Mouse (Mus musculus): Measurements from ENCODE around the gene Pate2. TPM values are rescaled to one million over a fixed set of nuclear protein-coding genes. Genes with fewer than 3 reads are reported as not detected.

Gene Pate2
- polyA plus RNA-seq, 1 experiment from 2014 or later: 0.33 TPM

DNA sequence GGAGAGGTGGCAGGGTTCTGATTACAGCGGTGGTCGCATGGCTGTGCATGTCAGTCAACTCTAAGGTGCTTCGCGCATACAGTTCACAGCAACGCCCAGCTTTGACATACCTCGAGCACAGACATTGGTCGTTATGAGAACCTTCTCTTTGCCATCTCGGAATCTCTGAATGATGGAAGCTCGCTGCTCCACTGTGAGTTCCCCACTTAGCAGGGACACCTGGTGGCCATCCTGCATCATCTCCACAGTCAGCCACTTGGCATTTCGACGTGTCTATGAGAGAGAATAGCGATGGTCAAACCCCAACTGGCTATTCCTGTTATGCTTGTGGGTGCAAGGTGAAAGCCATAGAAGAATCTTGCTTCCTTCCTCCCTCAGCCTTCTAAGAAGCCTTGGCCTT, 24.4 kb upstream of the Pate2 start:
- no peaks in the 10 kb centered on the region for H3K36me3 ChIP-seq (replicated peaks; ENCODE audit: insufficient read depth, low read length)
- WGBS (ENCODE audit: insufficient replicate concordance): 68% methylated on average over 12 of the region's 12 CpGs

DNA sequence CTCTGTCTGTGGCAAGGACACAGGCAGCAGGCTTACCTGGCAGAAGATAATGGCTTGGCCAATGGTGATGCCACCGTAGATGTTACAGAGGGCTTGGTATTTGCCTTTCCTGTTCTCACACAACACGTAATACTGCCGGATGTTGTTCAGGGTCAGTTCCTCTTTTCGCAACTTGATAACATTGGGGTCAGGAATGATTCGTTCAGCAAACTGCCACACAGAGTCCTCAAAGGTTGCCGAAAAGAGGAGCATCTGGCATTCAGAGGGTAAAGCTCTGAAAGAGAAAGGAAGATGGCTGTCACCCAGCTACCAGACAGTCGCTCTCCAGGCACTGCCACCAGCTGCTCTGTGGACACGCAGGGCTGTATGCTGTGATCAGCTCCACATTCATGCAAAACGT, 23.3 kb upstream of the Pate2 start:
- ATAC-seq (peak; percentile 55), DNase-seq (peak; percentile 21)
- H3K9me3 ChIP-seq (ENCODE audit: low read length): no peaks in the 10 kb centered on the region
- no peaks in the 10 kb centered on the region for H3K27me3 ChIP-seq (ENCODE audit: insufficient read depth, low read length)
- no peak overlapping the region for H3K9ac ChIP-seq (replicated peaks)
- TF ChIP-seq CTCF (IDR thresholded peaks at IDR 0.05; ENCODE audit: low read depth): no peak
- peak overlapping the region; percentile 50; the same call in 1 of the 2 replicates for H3K4me2 ChIP-seq (ENCODE audit: low read depth, low read length)
- 0 out of 2 replicates have a peak overlapping the region, but pooled peaks have one; percentile 23 for H3K27ac ChIP-seq (ENCODE audit: low read depth)
- no peak overlapping the region; the same call in 1 of the 2 replicates for H3K4me3 ChIP-seq (ENCODE audit: low read depth, low read length)
- WGBS (ENCODE audit: insufficient replicate concordance): 13% methylated on average over 9 of the region's 9 CpGs
- H3K36me3 ChIP-seq (replicated peaks; ENCODE audit: insufficient read depth, low read length): no peaks in the 10 kb centered on the region
- peaks cover 3% of the 10 kb centered on the region; the same call in 1 of the 2 replicates for H3K4me1 ChIP-seq (ENCODE audit: insufficient read depth)

More for the DNA sequence above, 24.4 kb upstream of the Pate2 start:
- H3K27me3 ChIP-seq (ENCODE audit: insufficient read depth, low read length): no peaks in the 10 kb centered on the region
- H3K9me3 ChIP-seq (ENCODE audit: low read length): no peaks in the 10 kb centered on the region
- H3K4me1 ChIP-seq (ENCODE audit: insufficient read depth): peaks cover 3% of the 10 kb centered on the region; the same call in 1 of the 2 replicates
- ATAC-seq: no peak
- no peak overlapping the region for H3K27ac ChIP-seq (ENCODE audit: low read depth)
- no peak overlapping the region for H3K9ac ChIP-seq (replicated peaks)
- DNase-seq: no peak
- TF ChIP-seq CTCF (IDR thresholded peaks at IDR 0.05; ENCODE audit: low read depth) (peak; percentile 17; the same call in 1 of the 2 replicates), EP300 (IDR thresholded peaks at IDR 0.05; ENCODE audit: low read depth) (no peak)
- H3K4me2 ChIP-seq (ENCODE audit: low read depth, low read length): no peak overlapping the region
- no peak overlapping the region for H3K4me3 ChIP-seq (ENCODE audit: low read depth, low read length)

DNA sequence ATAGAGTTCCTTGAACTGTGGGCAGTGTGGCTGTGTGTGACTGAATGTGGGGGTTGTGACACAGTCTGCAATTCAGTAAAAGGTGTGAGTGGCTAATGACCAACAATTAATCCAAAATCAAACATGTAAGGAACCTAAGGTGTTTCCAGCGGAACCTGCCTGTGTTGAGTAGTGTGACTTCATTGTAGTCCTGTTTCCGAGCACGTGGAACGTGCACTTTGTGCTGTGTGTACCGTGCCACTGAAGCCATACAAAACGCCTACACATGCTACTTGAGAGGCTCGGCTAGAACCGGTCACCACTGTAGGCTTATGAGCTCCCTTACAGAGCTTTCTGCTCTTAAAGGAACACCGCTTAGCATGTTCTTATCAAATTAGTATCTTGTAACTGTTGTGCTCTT, 21.6 kb upstream of the Pate2 start:
- 74% methylated on average over 9 of the region's 9 CpGs for WGBS (ENCODE audit: insufficient replicate concordance)
- no peaks in the 10 kb centered on the region for H3K9me3 ChIP-seq (ENCODE audit: low read length)
- ATAC-seq: no peak
- H3K36me3 ChIP-seq (replicated peaks; ENCODE audit: insufficient read depth, low read length): no peaks in the 10 kb centered on the region
- H3K27ac ChIP-seq (ENCODE audit: low read depth): no peak overlapping the region
- H3K4me3 ChIP-seq (ENCODE audit: low read depth, low read length): no peak overlapping the region
- peaks cover 3% of the 10 kb centered on the region; the same call in 1 of the 2 replicates for H3K4me1 ChIP-seq (ENCODE audit: insufficient read depth)
- no peak for DNase-seq
- TF ChIP-seq EP300 (IDR thresholded peaks at IDR 0.05; ENCODE audit: low read depth) (no peak), CTCF (IDR thresholded peaks at IDR 0.05; ENCODE audit: low read depth) (no peak)
- H3K4me2 ChIP-seq (ENCODE audit: low read depth, low read length): no peak overlapping the region
- H3K9ac ChIP-seq (replicated peaks): no peak overlapping the region
- H3K27me3 ChIP-seq (ENCODE audit: insufficient read depth, low read length): no peaks in the 10 kb centered on the region

DNA sequence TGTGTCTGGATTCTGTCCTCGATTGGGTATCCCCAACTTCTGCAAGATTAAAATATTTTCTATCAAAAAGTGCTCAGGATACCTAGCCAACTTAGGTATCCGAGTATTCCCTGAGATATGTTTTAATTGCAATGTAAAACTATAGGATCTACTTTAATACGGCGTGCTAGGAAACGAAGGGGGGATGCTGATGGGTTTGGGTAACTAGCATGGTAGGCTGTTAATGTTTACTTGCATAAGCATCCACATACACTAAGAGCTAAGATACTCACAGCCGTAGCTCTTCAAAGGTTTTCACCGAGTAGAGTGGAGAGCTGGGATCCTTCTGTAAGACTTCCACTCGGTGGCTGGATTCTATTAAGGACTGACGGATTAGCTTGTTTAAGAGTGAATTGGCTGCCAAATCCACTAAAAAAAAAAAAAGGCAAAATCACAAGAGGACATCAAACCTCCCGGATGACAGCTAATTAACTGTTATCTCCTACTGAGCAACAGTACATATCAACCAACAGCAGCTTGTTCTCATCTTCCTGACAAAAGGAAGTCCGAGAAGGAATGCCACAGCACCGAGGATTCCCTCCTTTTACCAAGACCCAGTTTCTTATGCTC, 13.5 kb upstream of the Pate2 start:
- Histone ChIP-seq H3K27me3 (ENCODE audit: insufficient read depth, low read length) (peaks cover 27% of the 10 kb centered on the region), H3K4me2 (ENCODE audit: low read depth, low read length) (no peak overlapping the region), H3K9me3 (ENCODE audit: low read length) (no peaks in the 10 kb centered on the region), H3K9ac (replicated peaks) (no peak overlapping the region), H3K36me3 (replicated peaks; ENCODE audit: insufficient read depth, low read length) (peaks cover 8% of the 10 kb centered on the region), H3K27ac (ENCODE audit: low read depth) (no peak overlapping the region), H3K4me3 (ENCODE audit: low read depth, low read length) (no peak overlapping the region), H3K4me1 (ENCODE audit: insufficient read depth) (peaks cover 16% of the 10 kb centered on the region)
- ATAC-seq (no peak), DNase-seq (no peak)
- 53% methylated on average over 12 of the region's 12 CpGs for WGBS (ENCODE audit: insufficient replicate concordance)
- TF ChIP-seq CTCF (IDR thresholded peaks at IDR 0.05; ENCODE audit: low read depth) (no peak), EP300 (IDR thresholded peaks at IDR 0.05; ENCODE audit: low read depth) (no peak)

DNA sequence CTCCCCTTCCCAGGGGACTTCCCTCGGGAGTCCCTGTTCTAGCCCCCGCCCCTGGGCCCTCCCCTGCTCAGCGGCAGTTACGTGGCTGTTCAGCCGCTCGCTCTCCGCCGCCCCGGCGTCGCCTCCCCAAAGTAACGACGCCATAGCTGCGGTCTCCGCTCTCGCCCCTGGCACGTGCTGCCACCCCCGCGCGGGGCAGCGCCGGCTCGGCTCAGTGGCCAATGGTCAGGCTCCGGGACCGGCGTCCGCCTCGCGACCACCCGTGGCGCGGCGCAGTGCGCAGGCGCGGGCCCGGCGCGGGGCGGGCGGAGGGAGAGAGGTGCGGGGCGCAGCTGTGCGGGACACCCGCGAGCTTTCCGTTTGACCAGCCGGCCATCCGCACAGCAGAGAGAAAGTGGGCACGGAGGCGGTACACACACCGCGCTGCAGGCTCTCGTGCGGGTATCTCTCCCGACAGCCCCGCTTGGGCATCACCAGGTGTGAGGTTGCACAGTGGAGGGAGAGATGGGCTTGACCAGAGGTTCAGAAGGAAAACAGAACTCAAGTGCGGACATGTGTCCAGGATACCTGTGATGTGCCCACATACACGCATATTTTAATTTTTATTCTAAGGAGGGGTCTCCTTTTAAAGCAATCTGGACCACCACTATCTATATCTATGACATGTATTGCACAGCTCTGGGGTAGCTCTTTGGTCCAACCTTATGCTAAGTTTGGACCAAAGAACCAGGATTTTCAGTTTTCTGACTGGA, 11.7 kb upstream of the Pate2 start, which contains the start of the genes Ddx25 and Pus3:
Ddx25 (minus strand) TSS at position 272 of the 752 bp plus-strand sequence.
Pus3 (plus strand) TSS at position 339 of the 752 bp plus-strand sequence.
- peaks cover 16% of the 10 kb centered on the region for H3K4me1 ChIP-seq (ENCODE audit: insufficient read depth)
- under 1% methylated on average over 44 of the region's 59 CpGs for WGBS (ENCODE audit: insufficient replicate concordance)
- peak; percentile 25 for DNase-seq
- H3K9me3 ChIP-seq (ENCODE audit: low read length): no peaks in the 10 kb centered on the region
- peak within 1 kb of the TSS; percentile 62 for H3K9ac ChIP-seq (replicated peaks)
- H3K27me3 ChIP-seq (ENCODE audit: insufficient read depth, low read length): peaks cover 27% of the 10 kb centered on the region
- no peak for TF ChIP-seq CTCF (IDR thresholded peaks at IDR 0.05; ENCODE audit: low read depth)
- TF ChIP-seq EP300 (IDR thresholded peaks at IDR 0.05; ENCODE audit: low read depth): no peak
- H3K27ac ChIP-seq (ENCODE audit: low read depth): no peak within 1 kb of the TSS
- peak within 1 kb of the TSS; percentile 67 for H3K4me3 ChIP-seq (ENCODE audit: low read depth, low read length)
- peak; percentile 20 for ATAC-seq
- peak within 1 kb of the TSS; percentile 90 for H3K4me2 ChIP-seq (ENCODE audit: low read depth, low read length)
- peaks cover 15% of the 10 kb centered on the region for H3K36me3 ChIP-seq (replicated peaks; ENCODE audit: insufficient read depth, low read length)

All from liver, postnatal 0 days (tissue).